Mouse (Mus musculus): Measurements from ENCODE around the gene Tmx1. TPM values are rescaled to one million over a fixed set of nuclear protein-coding genes. Genes with fewer than 3 reads are reported as not detected.

Tmx1 gene
- 109 and 113 TPM in 2 replicates for polyA plus RNA-seq (2015; fragmentation: Nextera tagmentation; extraction: Ambion mirVana)

- Histone ChIP-seq H3K36me3 (0 out of 2 replicates have a peak, but pooled peaks cover 3% of the 10 kb centered on the region), H3K4me2 (peak within 1 kb of the TSS; percentile 70), H3K4me1 (no peaks in the 10 kb centered on the region), H3K4me3 (replicated peaks) (peak within 1 kb of the TSS; percentile 83), H3K27ac (peak within 1 kb of the TSS; percentile 79), H3K9ac (peak within 1 kb of the TSS; percentile 62), H3K9me3 (no peaks in the 10 kb centered on the region), H3K27me3 (replicated peaks) (no peaks in the 10 kb centered on the region)
- under 1% methylated on average over 58 of the region's 58 CpGs for WGBS
- peak; percentile 98 for ATAC-seq (ENCODE audit: insufficient read depth, low FRiP score, low read depth)
Measured at GRCm38 (mm10) chr12:70452726-70453645, at the start of gene Tmx1. TSS of gene Tmx1 (plus strand) at chr12:70453095.

- Histone ChIP-seq H3K27ac (no peak overlapping the region), H3K9me3 (no peaks in the 10 kb centered on the region), H3K27me3 (replicated peaks) (no peaks in the 10 kb centered on the region), H3K9ac (no peak overlapping the region), H3K36me3 (no peaks in the 10 kb centered on the region), H3K4me3 (replicated peaks) (no peak overlapping the region), H3K4me1 (no peaks in the 10 kb centered on the region), H3K4me2 (no peak overlapping the region)
- no peak for ATAC-seq (ENCODE audit: insufficient read depth, low FRiP score, low read depth)
- 58% methylated on average over 6 of the region's 6 CpGs for WGBS
Measured at GRCm38 (mm10) chr12:70404327-70404726, 48.6 kb upstream of the Tmx1 start.

GRCm38 (mm10) chr12:70408396-70408795 lies 44.5 kb upstream of the Tmx1 start:
- Histone ChIP-seq H3K4me1 (no peaks in the 10 kb centered on the region), H3K36me3 (no peaks in the 10 kb centered on the region), H3K27me3 (replicated peaks) (no peaks in the 10 kb centered on the region), H3K27ac (no peak overlapping the region), H3K9ac (no peak overlapping the region), H3K9me3 (no peaks in the 10 kb centered on the region), H3K4me2 (no peak overlapping the region), H3K4me3 (replicated peaks) (no peak overlapping the region)
- no peak for ATAC-seq (ENCODE audit: insufficient read depth, low FRiP score, low read depth)
- WGBS: 71% methylated on average over 1 of the region's 1 CpGs

- Histone ChIP-seq H3K4me1 (no peaks in the 10 kb centered on the region), H3K27ac (no peak overlapping the region), H3K9me3 (no peaks in the 10 kb centered on the region), H3K36me3 (no peaks in the 10 kb centered on the region), H3K9ac (no peak overlapping the region), H3K4me2 (no peak overlapping the region), H3K4me3 (replicated peaks) (no peak overlapping the region), H3K27me3 (replicated peaks) (no peaks in the 10 kb centered on the region)
- no peak for ATAC-seq (ENCODE audit: insufficient read depth, low FRiP score, low read depth)
- 85% methylated on average over 2 of the region's 2 CpGs for WGBS
Measured at GRCm38 (mm10) chr12:70409600-70409999, 43.3 kb upstream of the Tmx1 start.

- Histone ChIP-seq H3K4me2 (no peak overlapping the region), H3K36me3 (no peaks in the 10 kb centered on the region), H3K27me3 (replicated peaks) (no peaks in the 10 kb centered on the region), H3K9ac (no peak overlapping the region), H3K27ac (no peak overlapping the region), H3K4me1 (no peaks in the 10 kb centered on the region), H3K9me3 (no peaks in the 10 kb centered on the region), H3K4me3 (replicated peaks) (no peak overlapping the region)
- ATAC-seq (ENCODE audit: insufficient read depth, low FRiP score, low read depth): no peak
- WGBS: 51% methylated on average over 1 of the region's 1 CpGs
Measured at GRCm38 (mm10) chr12:70420216-70420615, 32.7 kb upstream of the Tmx1 start.

- 78% methylated on average over 3 of the region's 3 CpGs for WGBS
- no peak overlapping the region for H3K27ac ChIP-seq
- no peak for ATAC-seq (ENCODE audit: insufficient read depth, low FRiP score, low read depth)
- no peaks in the 10 kb centered on the region for H3K4me1 ChIP-seq
- no peak overlapping the region for H3K4me3 ChIP-seq (replicated peaks)
- no peaks in the 10 kb centered on the region for H3K9me3 ChIP-seq
- no peaks in the 10 kb centered on the region for H3K36me3 ChIP-seq
- H3K4me2 ChIP-seq: no peak overlapping the region
- no peak overlapping the region for H3K9ac ChIP-seq
- H3K27me3 ChIP-seq (replicated peaks): no peaks in the 10 kb centered on the region
Measured at GRCm38 (mm10) chr12:70421028-70421427, 31.9 kb upstream of the Tmx1 start.

GRCm38 (mm10) chr12:70422322-70423118 lies 30.4 kb upstream of the Tmx1 start:
- H3K4me3 ChIP-seq (replicated peaks): no peak overlapping the region
- no peak overlapping the region for H3K9ac ChIP-seq
- no peak for ATAC-seq (ENCODE audit: insufficient read depth, low FRiP score, low read depth)
- WGBS: 72% methylated on average over 9 of the region's 9 CpGs
- H3K9me3 ChIP-seq: no peaks in the 10 kb centered on the region
- H3K36me3 ChIP-seq: no peaks in the 10 kb centered on the region
- no peaks in the 10 kb centered on the region for H3K4me1 ChIP-seq
- no peaks in the 10 kb centered on the region for H3K27me3 ChIP-seq (replicated peaks)
- no peak overlapping the region for H3K27ac ChIP-seq
- no peak overlapping the region for H3K4me2 ChIP-seq

- no peak overlapping the region for H3K4me3 ChIP-seq (replicated peaks)
- ATAC-seq (ENCODE audit: insufficient read depth, low FRiP score, low read depth): no peak
Measured at GRCm38 (mm10) chr12:70427885-70428284, 25.0 kb upstream of the Tmx1 start.

GRCm38 (mm10) chr12:70429637-70430036 lies 23.3 kb upstream of the Tmx1 start:
- Histone ChIP-seq H3K4me2 (no peak overlapping the region), H3K36me3 (no peaks in the 10 kb centered on the region), H3K27me3 (replicated peaks) (no peaks in the 10 kb centered on the region), H3K9ac (no peak overlapping the region), H3K4me3 (replicated peaks) (no peak overlapping the region), H3K4me1 (no peaks in the 10 kb centered on the region), H3K27ac (no peak overlapping the region), H3K9me3 (no peaks in the 10 kb centered on the region)
- ATAC-seq (ENCODE audit: insufficient read depth, low FRiP score, low read depth): no peak
- WGBS: 80% methylated on average over 4 of the region's 4 CpGs

More at GRCm38 (mm10) chr12:70427885-70428284, 25.0 kb upstream of the Tmx1 start:
- Histone ChIP-seq H3K4me2 (no peak overlapping the region), H3K27me3 (replicated peaks) (no peaks in the 10 kb centered on the region), H3K36me3 (no peaks in the 10 kb centered on the region), H3K9ac (no peak overlapping the region), H3K4me1 (no peaks in the 10 kb centered on the region), H3K27ac (no peak overlapping the region), H3K9me3 (no peaks in the 10 kb centered on the region)
- 76% methylated on average over 3 of the region's 3 CpGs for WGBS

GRCm38 (mm10) chr12:70430307-70430950 lies 22.5 kb upstream of the Tmx1 start:
- no peak overlapping the region for H3K4me3 ChIP-seq (replicated peaks)
- no peaks in the 10 kb centered on the region for H3K4me1 ChIP-seq
- H3K4me2 ChIP-seq: no peak overlapping the region
- no peak overlapping the region for H3K27ac ChIP-seq
- 35% methylated on average over 8 of the region's 8 CpGs for WGBS
- no peaks in the 10 kb centered on the region for H3K27me3 ChIP-seq (replicated peaks)
- no peaks in the 10 kb centered on the region for H3K36me3 ChIP-seq
- ATAC-seq (ENCODE audit: insufficient read depth, low FRiP score, low read depth): no peak
- H3K9me3 ChIP-seq: no peaks in the 10 kb centered on the region
- no peak overlapping the region for H3K9ac ChIP-seq

- H3K4me1 ChIP-seq: no peaks in the 10 kb centered on the region
- H3K36me3 ChIP-seq: no peaks in the 10 kb centered on the region
- ATAC-seq (ENCODE audit: insufficient read depth, low FRiP score, low read depth): no peak
- no peak overlapping the region for H3K27ac ChIP-seq
- H3K9me3 ChIP-seq: no peaks in the 10 kb centered on the region
- no peak overlapping the region for H3K9ac ChIP-seq
- no peak overlapping the region for H3K4me2 ChIP-seq
- no peaks in the 10 kb centered on the region for H3K27me3 ChIP-seq (replicated peaks)
- WGBS: 43% methylated on average over 5 of the region's 5 CpGs
- H3K4me3 ChIP-seq (replicated peaks): no peak overlapping the region
Measured at GRCm38 (mm10) chr12:70431428-70431827, 21.5 kb upstream of the Tmx1 start.
